Mouse (Mus musculus) MEL (cell line): ENCODE data around the gene Gm12166.

Experiments used
- CTCF ChIP-seq, 3 experiments: IDR thresholded peaks in 2 of 3; conservative IDR thresholded peaks in 1 of 3; 2 replicates each; pipeline ENCODE4 v1.5.1; 2011 to 2012; ENCODE audit warnings: low read length in 3 of 3, low read depth in 2 of 3, mild to moderate bottlenecking in 2 of 3, improper control_type of control experiment in 1 of 3, inconsistent platforms in 1 of 3, mixed read lengths in 1 of 3, moderate library complexity in 1 of 3; ENCODE audit not compliant: control insufficient read depth in 1 of 3, insufficient read depth in 1 of 3, poor library complexity in 1 of 3, severe bottlenecking in 1 of 3
- EP300 ChIP-seq, 2 experiments: IDR thresholded peaks; 2 replicates each; pipeline ENCODE4 v1.6.1; 2011; ENCODE audit warnings: improper control_type of control experiment in 2 of 2, low read length in 2 of 2, low read depth in 1 of 2, mild to moderate bottlenecking in 1 of 2
- MAX ChIP-seq: IDR thresholded peaks from 2 replicates; pipeline ENCODE4 v1.6.1; 2011; ENCODE audit warnings: low read length, improper control_type of control experiment
- MAZ ChIP-seq: IDR thresholded peaks from 2 replicates; pipeline ENCODE4 v1.6.1; 2012; ENCODE audit warnings: low read depth, mild to moderate bottlenecking, inconsistent platforms, low read length, improper control_type of control experiment
- POLR2A ChIP-seq, 2 experiments: IDR thresholded peaks; 2 replicates each; pipeline ENCODE4 v1.6.1; 2011 to 2012; ENCODE audit warnings: low read length in 2 of 2, mild to moderate bottlenecking in 2 of 2, control low read depth in 1 of 2, improper control_type of control experiment in 1 of 2, low read depth in 1 of 2, moderate library complexity in 1 of 2; ENCODE audit not compliant: control insufficient read depth in 1 of 2, insufficient read depth in 1 of 2, poor library complexity in 1 of 2
- TCF12 ChIP-seq: IDR thresholded peaks from 2 replicates; pipeline ENCODE4 v1.6.1; 2014; ENCODE audit warnings: low read depth, mild to moderate bottlenecking, inconsistent platforms, low read length, improper control_type of control experiment, moderate library complexity
- UBTF ChIP-seq: IDR thresholded peaks from 2 replicates; pipeline ENCODE4 v1.6.1; 2012; ENCODE audit warnings: low read depth, mild to moderate bottlenecking, inconsistent platforms, low read length, improper control_type of control experiment, moderate library complexity, borderline replicate concordance; ENCODE audit not compliant: insufficient read depth

GRCm38 (mm10) chr11:46083835-46084444, 31.8 kb upstream of the Gm12166 start:
- TF ChIP-seq POLR2A (IDR thresholded peaks at IDR 0.05; ENCODE audit: control insufficient read depth in 1 of 2, insufficient read depth in 1 of 2, low read depth in 1 of 2, low read length in 2 of 2, poor library complexity in 1 of 2) (no peak), UBTF (no peak), CTCF (IDR thresholded peaks at IDR 0.05 in 2 of 3, conservative IDR thresholded peaks at IDR 0.05 in 1 of 3; ENCODE audit: control insufficient read depth in 1 of 3, insufficient read depth in 1 of 3, low read depth in 2 of 3, low read length in 3 of 3, poor library complexity in 1 of 3, severe bottlenecking in 1 of 3) (no peak), MAZ (0 out of 2 replicates have a peak, but pooled peaks have one; percentile 28), TCF12 (peak; percentile 60; the same call in 1 of the 2 replicates), MAX (no peak), EP300 (IDR thresholded peaks at IDR 0.05; ENCODE audit: low read depth in 1 of 2, low read length in 2 of 2) (peak; percentile 74 to 78)
